Mouse (Mus musculus) liver, embryonic 14.5 days (tissue): Measurements from ENCODE around the gene Rela. TPM values are rescaled to one million over a fixed set of nuclear protein-coding genes. Genes with fewer than 3 reads are reported as not detected.

Source experiments
- ATAC-seq: fragments of 200-750 bp; cut with Nextera tagmentation; 2 replicates; pipeline ENCODE4 v1.8.0; 2017; ENCODE audit warnings: moderate number of reproducible peaks, mild to moderate bottlenecking, moderate library complexity; ENCODE audit not compliant: insufficient read depth
- DNase-seq, 3 experiments: peaks; one replicate each; pipeline ENCODE4 v3.0.0-alpha.2; 2012 to 2013; ENCODE audit warnings: low read depth in 3 of 3, low spot score in 3 of 3
- H3K27ac ChIP-seq: fragments of 300-500 bp; sonication (generic); 2 replicates; pipeline ENCODE4 v1.5.1; 2014; ENCODE audit warnings: moderate library complexity, mild to moderate bottlenecking, control low read depth, inconsistent platforms
- H3K27me3 ChIP-seq: fragments of 300-500 bp; sonication (generic); 2 replicates; pipeline ENCODE4 v1.6.1; 2014; ENCODE audit warnings: mild to moderate bottlenecking, low read length, moderate library complexity; ENCODE audit not compliant: control insufficient read depth, insufficient read depth
- H3K36me3 ChIP-seq: fragments of 300-500 bp; sonication (generic); replicated peaks from 2 replicates; pipeline ENCODE4 v1.6.1; 2014; ENCODE audit warnings: low read depth; ENCODE audit not compliant: control insufficient read depth, insufficient read depth
- H3K4me1 ChIP-seq, 2 experiments: fragments of 200-500 bp in 1 of 2; fragments of 300-500 bp in 1 of 2; sonication (generic) in 1 of 2; replicated peaks; 2 replicates each; pipeline ENCODE4 v1.6.1; 2012 to 2014; ENCODE audit warnings: antibody characterized with exemption in 1 of 2, inconsistent platforms in 1 of 2, low read length in 1 of 2; ENCODE audit not compliant: control insufficient read depth in 2 of 2, insufficient read depth in 2 of 2
- H3K4me2 ChIP-seq: fragments of 300-500 bp; sonication (generic); 2 replicates; pipeline ENCODE4 v1.6.1; 2014; ENCODE audit warnings: low read depth, mild to moderate bottlenecking, control low read depth, moderate library complexity
- H3K4me3 ChIP-seq, 2 experiments: fragments of 200-500 bp in 1 of 2; fragments of 300-500 bp in 1 of 2; sonication (generic) in 1 of 2; 2 replicates each; pipeline ENCODE4 v1.5.1; 2012 to 2014; ENCODE audit warnings: low read depth in 2 of 2, low read length in 2 of 2, mild to moderate bottlenecking in 2 of 2, control low read depth in 1 of 2, inconsistent platforms in 1 of 2, moderate library complexity in 1 of 2; ENCODE audit not compliant: insufficient read depth in 1 of 2
- H3K9ac ChIP-seq: fragments of 300-500 bp; sonication (generic); replicated peaks from 2 replicates; pipeline ENCODE4 v1.6.1; 2014; ENCODE audit warnings: mild to moderate bottlenecking, control low read depth, moderate library complexity
- H3K9me3 ChIP-seq: fragments of 300-500 bp; sonication (generic); 2 replicates; pipeline ENCODE4 v1.6.1; 2016; ENCODE audit warnings: low read length, mixed read lengths; ENCODE audit not compliant: control insufficient read depth
- CTCF ChIP-seq: IDR thresholded peaks from 2 replicates; pipeline ENCODE4 v1.5.1; 2016; ENCODE audit warnings: antibody characterized with exemption, low read depth, control low read depth
- EP300 ChIP-seq: IDR thresholded peaks from 2 replicates; pipeline ENCODE4 v1.6.1; 2016; ENCODE audit warnings: antibody characterized with exemption, low read depth
- WGBS: fragments of 180-500 bp; shearing (Covaris S2); extraction: QIAGEN DNeasy Blood & Tissue Kit; methylation state at CpG from one replicate; pipeline ENCODE4 v1.1.7; 2014; ENCODE audit not compliant: insufficient replicate concordance; 5-methylcytosine and 5-hydroxymethylcytosine counted together
- polyA plus RNA-seq, 2 experiments: library from polyadenylated mRNA; depleted of rRNA in 1 of 2; stranded (reverse) in 1 of 2; unstranded in 1 of 2; fragments of >200 nt; fragmentation: Nextera tagmentation in 1 of 2; extraction: Ambion mirVana in 1 of 2; gene quantifications; 2 replicates each; pipeline versions ENCODE4 v1.2.1 to v1.2.3; 2012 to 2014

Rela gene
- polyA plus RNA-seq, 2 experiments: 14.8 to 18.9 TPM

GRCm38 (mm10) chr19:5614953-5615352 lies 22.3 kb upstream of the Rela start:
- H3K27me3 ChIP-seq: no peaks in the 10 kb centered on the region
- no peaks in the 10 kb centered on the region for H3K36me3 ChIP-seq
- 70% methylated on average over 2 of the region's 2 CpGs for WGBS
- H3K27ac ChIP-seq: no peak overlapping the region
- DNase-seq (no peak), ATAC-seq (no peak)
- no peak overlapping the region for H3K9ac ChIP-seq
- no peak overlapping the region for H3K4me3 ChIP-seq
- H3K9me3 ChIP-seq: no peaks in the 10 kb centered on the region
- TF ChIP-seq EP300: no peak
- H3K4me1 ChIP-seq: peaks cover 19 to 21% of the 10 kb centered on the region in 2 experiments
- H3K4me2 ChIP-seq: no peak overlapping the region

GRCm38 (mm10) chr19:5620007-5620406 lies 17.3 kb upstream of the Rela start:
- Histone ChIP-seq H3K36me3 (no peaks in the 10 kb centered on the region), H3K4me1 (no peaks in the 10 kb centered on the region), H3K9me3 (no peaks in the 10 kb centered on the region), H3K9ac (no peak overlapping the region), H3K4me3 (no peak overlapping the region), H3K27ac (no peak overlapping the region), H3K4me2 (no peak overlapping the region), H3K27me3 (no peaks in the 10 kb centered on the region)
- WGBS: 31% methylated on average over 4 of the region's 4 CpGs
- ATAC-seq (no peak), DNase-seq (no peak)
- no peak for TF ChIP-seq EP300
- TF ChIP-seq CTCF: no peak

- Histone ChIP-seq H3K27me3 (no peaks in the 10 kb centered on the region), H3K4me3 (no peak overlapping the region), H3K4me2 (no peak overlapping the region), H3K4me1 (no peaks in the 10 kb centered on the region), H3K27ac (no peak overlapping the region), H3K9me3 (no peaks in the 10 kb centered on the region), H3K9ac (no peak overlapping the region), H3K36me3 (no peaks in the 10 kb centered on the region)
- DNase-seq: no peak
- ATAC-seq: no peak
- 33% methylated on average over 5 of the region's 5 CpGs for WGBS
- TF ChIP-seq CTCF (no peak), EP300 (no peak)
These were observed 15.4 kb upstream of the Rela start for GRCm38 (mm10) chr19:5621884-5622283.

- WGBS: 57% methylated on average over 8 of the region's 8 CpGs
- no peak for DNase-seq
- no peak overlapping the region for H3K4me3 ChIP-seq
- no peak overlapping the region for H3K9ac ChIP-seq
- no peak overlapping the region for H3K27ac ChIP-seq
- H3K4me1 ChIP-seq: no peaks in the 10 kb centered on the region
- H3K9me3 ChIP-seq: no peaks in the 10 kb centered on the region
- TF ChIP-seq CTCF (no peak), EP300 (no peak)
- no peak overlapping the region for H3K4me2 ChIP-seq
- no peaks in the 10 kb centered on the region for H3K36me3 ChIP-seq
- no peaks in the 10 kb centered on the region for H3K27me3 ChIP-seq
- ATAC-seq: no peak
These were observed 12.0 kb upstream of the Rela start for GRCm38 (mm10) chr19:5625311-5625710.

- DNase-seq: no peak
- Histone ChIP-seq H3K27ac (no peak overlapping the region), H3K36me3 (no peaks in the 10 kb centered on the region), H3K9me3 (no peaks in the 10 kb centered on the region), H3K4me2 (no peak overlapping the region), H3K4me1 (no peaks in the 10 kb centered on the region), H3K27me3 (no peaks in the 10 kb centered on the region), H3K4me3 (no peak overlapping the region), H3K9ac (no peak overlapping the region)
- TF ChIP-seq CTCF (no peak), EP300 (no peak)
- no peak for ATAC-seq
These were observed 7.4 kb upstream of the Rela start for GRCm38 (mm10) chr19:5629907-5630306.
